Mouse (Mus musculus): Measurements from ENCODE around the gene H2-Ke6.
A peak's percentile ranks its signal among the peaks of the same experiment; 100 is the strongest.
"Not testable (repeated sequence)": the region's sequence is repeated elsewhere in the genome, so short reads cannot be mapped to it uniquely, and the experiment has no call there.

Gene H2-Ke6

GRCm38 (mm10) chr17:33998697-33999096 lies 29.2 kb downstream of the H2-Ke6 start:
- DNase-seq (ENCODE audit: low spot score in 2 of 2): not testable (repeated sequence)

DNA sequence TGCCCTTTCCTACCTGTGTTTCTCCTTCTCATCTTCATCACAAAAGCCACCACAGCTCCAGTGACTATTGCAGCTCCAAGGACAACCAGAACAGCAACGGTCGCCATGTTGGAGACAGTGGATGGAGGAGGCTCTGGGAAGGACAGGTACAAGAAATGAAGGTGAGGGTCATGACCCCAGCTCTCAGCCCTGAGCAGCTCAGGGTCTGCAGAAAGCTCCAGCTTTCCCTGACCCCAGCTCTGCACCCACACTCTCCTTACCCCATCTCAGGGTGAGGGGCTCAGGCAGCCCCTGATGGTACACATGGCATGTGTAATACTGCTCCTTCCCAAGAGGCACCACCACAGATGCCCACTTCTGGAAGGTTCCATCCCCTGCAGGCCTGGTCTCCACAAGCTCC lies 30.8 kb downstream of the H2-Ke6 start:
- not testable (repeated sequence) for DNase-seq (ENCODE audit: low spot score in 2 of 2)

DNA sequence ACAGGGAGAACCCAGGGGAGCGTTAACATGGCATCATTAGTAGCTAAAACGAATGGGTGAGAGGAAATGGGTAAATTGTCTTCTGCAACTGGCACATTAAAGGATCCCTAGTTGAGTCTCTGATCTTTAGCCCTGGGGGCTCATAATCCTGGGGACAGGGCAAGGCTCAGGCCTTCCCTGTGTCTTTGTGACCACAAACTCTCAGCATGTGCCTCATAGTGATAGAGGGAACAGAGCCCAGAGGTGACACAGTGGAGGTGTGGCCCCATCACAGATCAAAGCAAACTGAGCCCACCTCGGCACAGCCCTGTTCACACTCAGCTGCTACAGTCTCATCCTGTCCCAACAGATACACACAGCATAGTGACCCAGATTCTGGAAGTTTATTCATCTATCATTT lies 32.2 kb downstream of the H2-Ke6 start:
- DNase-seq (ENCODE audit: low spot score in 2 of 2): no peak

GRCm38 (mm10) chr17:33994959-33995358 lies 32.9 kb downstream of the H2-Ke6 start:
- DNase-seq (ENCODE audit: low spot score in 2 of 2): no peak

GRCm38 (mm10) chr17:33991788-33992664 lies 35.8 kb downstream of the H2-Ke6 start:
- DNase-seq (ENCODE audit: low spot score in 2 of 2): peak; percentile 37 to 81

GRCm38 (mm10) chr17:33982136-33982535 lies 45.7 kb downstream of the H2-Ke6 start:
- DNase-seq (ENCODE audit: low spot score in 2 of 2): peak; percentile 68 to 85

DNA sequence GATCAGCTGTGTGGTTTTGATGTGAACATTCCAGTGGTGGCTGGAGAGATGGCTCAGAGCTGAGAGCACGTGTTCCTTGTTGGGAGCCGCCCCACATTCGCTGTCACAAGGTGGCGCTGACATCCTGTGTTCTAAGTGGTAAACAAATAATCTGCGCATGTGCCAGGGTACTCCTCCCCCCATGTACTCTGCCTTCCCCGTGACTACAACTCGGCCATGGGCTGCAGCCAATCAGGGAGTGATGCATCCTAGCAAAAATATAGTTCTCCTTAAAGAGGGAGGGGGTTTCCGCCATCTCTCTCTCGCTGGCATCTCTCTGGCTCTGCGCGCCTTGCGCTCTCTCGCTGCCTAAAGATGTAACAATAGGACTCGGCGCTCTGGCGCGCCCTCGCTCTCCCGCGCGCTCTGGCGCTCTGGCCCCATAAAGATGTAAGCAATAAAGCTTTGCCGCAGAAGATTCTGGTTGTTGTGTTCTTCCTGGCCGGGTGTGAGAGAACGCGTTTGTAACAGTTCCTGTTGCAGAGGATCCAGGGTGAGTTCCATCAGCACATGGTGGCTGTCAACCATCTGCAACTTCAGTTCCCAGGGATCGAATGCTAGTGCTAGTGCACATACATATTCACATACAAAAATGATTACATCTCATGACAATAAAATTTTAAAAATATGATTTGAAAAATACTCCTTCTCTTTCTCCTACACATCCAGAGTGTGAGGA lies 46.5 kb downstream of the H2-Ke6 start:
- DNase-seq (ENCODE audit: low spot score in 2 of 2): peak; percentile 50 to 87

DNA sequence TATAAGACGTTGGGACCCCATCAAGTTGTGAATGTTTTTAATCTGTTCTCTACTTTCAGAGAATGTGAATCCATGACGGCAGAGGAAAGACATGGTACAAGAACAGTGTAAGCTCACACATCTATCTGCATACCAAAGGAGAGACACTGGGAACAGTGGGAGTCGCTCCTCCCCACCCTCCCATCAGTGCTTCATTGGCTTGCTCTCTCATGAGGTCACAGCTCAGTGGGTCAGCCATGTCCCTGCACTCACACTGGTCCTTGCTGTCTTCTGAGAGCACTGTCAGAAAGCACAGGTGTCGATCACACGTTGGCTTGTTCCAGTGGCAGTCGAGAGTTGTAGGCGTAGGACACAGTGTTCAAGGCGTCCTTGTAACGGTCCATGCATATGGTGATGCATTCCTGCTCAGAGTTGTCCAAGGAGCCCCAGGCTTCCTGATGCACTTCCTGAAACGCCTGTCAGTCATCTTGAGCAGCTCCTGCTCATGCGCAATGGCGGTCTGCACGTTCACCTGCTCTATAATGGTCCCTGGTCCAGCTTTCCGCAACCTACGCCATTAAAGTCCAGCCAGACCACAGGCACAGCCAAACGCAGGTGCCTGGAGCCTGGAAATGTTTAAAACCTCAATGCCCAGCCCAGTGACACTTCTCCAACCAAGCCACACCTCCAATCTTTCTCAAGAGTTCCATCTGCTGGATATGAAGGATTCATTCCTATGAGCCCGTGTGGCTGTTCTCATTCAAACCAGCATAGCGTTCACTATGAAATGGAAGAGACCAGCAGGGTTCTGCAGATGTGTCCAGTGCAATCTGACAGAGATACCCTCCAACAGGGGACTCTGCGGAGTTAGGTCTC lies 47.5 kb downstream of the H2-Ke6 start:
- no peak for DNase-seq (ENCODE audit: low spot score in 2 of 2)

GRCm38 (mm10) chr17:33979512-33980050 lies 48.3 kb downstream of the H2-Ke6 start:
- no peak for DNase-seq (ENCODE audit: low spot score in 2 of 2)

GRCm38 (mm10) chr17:33978631-33979031 lies 49.2 kb downstream of the H2-Ke6 start:
- peak; percentile 55 to 81 for DNase-seq (ENCODE audit: low spot score in 2 of 2)

DNA sequence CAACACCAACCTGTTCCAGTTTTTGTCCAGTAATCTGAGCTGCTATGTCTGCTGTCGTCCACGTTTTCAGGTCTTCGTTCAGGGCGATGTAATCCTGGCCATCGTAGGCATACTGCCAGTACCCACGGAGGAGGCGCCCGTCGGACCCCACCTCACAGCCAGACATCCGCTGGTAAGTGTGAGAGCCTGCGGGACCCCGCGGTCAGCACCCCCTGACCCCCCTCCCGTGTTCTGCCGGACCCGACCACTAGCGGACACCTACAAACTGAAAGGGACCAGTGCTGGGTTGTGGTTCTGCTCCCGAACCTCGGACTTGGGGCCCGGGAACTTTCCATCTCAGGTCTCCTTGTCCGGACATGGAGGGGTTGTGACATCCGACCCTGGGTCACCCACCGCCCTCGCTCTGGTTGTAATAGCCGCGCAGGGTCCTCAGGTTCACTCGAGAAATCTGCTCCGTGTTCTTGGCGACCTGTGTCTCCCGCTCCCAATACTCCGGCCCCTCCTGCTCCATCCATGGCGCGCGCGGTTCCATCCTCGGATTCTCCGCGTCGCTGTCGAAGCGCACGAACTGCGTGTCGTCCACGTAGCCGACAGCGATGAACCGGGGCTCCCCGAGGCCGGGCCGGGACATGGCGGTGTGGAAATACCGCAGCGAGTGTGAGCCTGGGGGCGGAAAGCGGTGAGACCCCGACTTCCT lies 49.9 kb downstream of the H2-Ke6 start:
- DNase-seq (ENCODE audit: low spot score in 2 of 2): peak in 1 of 2 experiments; percentile 22

All from spleen, postnatal 10 days (tissue).